Mouse (Mus musculus) layer of hippocampus, postnatal 14 days (tissue): Measurements from ENCODE around the gene Bmpr2. TPM values are rescaled to one million over a fixed set of nuclear protein-coding genes. Genes with fewer than 3 reads are reported as not detected.
"Not testable (repeated sequence)": the region's sequence is repeated elsewhere in the genome, so short reads cannot be mapped to it uniquely, and the experiment has no call there.

Experiments
- DNase-seq, 2 experiments: peaks; one replicate each; pipeline ENCODE4 v3.0.0; 2021 to 2022; ENCODE audit warnings: low spot score in 2 of 2, mixed read lengths in 1 of 2
- long read RNA-seq, 2 experiments: library from polyadenylated mRNA; stranded (forward); transcript quantifications; one replicate each; pipeline ENCODE4 v2.0.0; 2021
- total RNA-seq, 2 experiments: library from RNA; stranded (reverse); gene quantifications; 2 replicates each; pipeline ENCODE4 v1.2.3; 2021

Gene Bmpr2
- 100 to 1,000 TPM in 1 of 2 experiments, 10 to 100 TPM in 1; 94.2 to 102 TPM for total RNA-seq
- long read RNA-seq, experiment 1, partial matches to known transcripts = 0 of 1 reads
- long read RNA-seq, experiment 1, other reads (novel, unspliced or antisense) = 1 of 1 reads
- long read RNA-seq, experiment 2, full-length matches to known transcripts = 1 of 7 reads
- long read RNA-seq, experiment 2, partial matches to known transcripts = 0 of 7 reads
- long read RNA-seq, experiment 2, other reads (novel, unspliced or antisense) = 6 of 7 reads

GRCm38 (mm10) chr1:59763164-59763768 is at the start of gene Bmpr2:
Bmpr2 (plus strand) TSS chr1:59763400.
- peak; percentile 86 for DNase-seq

- DNase-seq = peak in 1 of 2 experiments; percentile 28
Measured at GRCm38 (mm10) chr1:59719900-59720299, 43.3 kb upstream of the Bmpr2 start.

- DNase-seq = peak; percentile 9 to 16
Measured at GRCm38 (mm10) chr1:59725661-59726060, 37.5 kb upstream of the Bmpr2 start.

- DNase-seq = no peak
Measured at GRCm38 (mm10) chr1:59730106-59730505, 33.1 kb upstream of the Bmpr2 start.

- no peak for DNase-seq
Measured at GRCm38 (mm10) chr1:59730737-59731136, 32.5 kb upstream of the Bmpr2 start.

- peak; percentile 9 to 20 for DNase-seq
Measured at GRCm38 (mm10) chr1:59734076-59734475, 29.1 kb upstream of the Bmpr2 start.

GRCm38 (mm10) chr1:59738768-59739414 is 24.3 kb upstream of the Bmpr2 start:
- no peak for DNase-seq

GRCm38 (mm10) chr1:59739577-59740354 is 23.4 kb upstream of the Bmpr2 start:
- no peak for DNase-seq

GRCm38 (mm10) chr1:59749047-59749446 is 14.2 kb upstream of the Bmpr2 start:
- DNase-seq = no peak

GRCm38 (mm10) chr1:59749724-59750123 is 13.5 kb upstream of the Bmpr2 start:
- not testable (repeated sequence) for DNase-seq

- no peak for DNase-seq
Measured at GRCm38 (mm10) chr1:59755298-59755697, 7.9 kb upstream of the Bmpr2 start.

GRCm38 (mm10) chr1:59758325-59758724 is 4.9 kb upstream of the Bmpr2 start:
- DNase-seq = no peak

GRCm38 (mm10) chr1:59762208-59762607 is 992 bp upstream of the Bmpr2 start:
- DNase-seq = peak in 1 of 2 experiments; percentile 19

- DNase-seq = peak in 1 of 2 experiments; percentile 61
Measured at GRCm38 (mm10) chr1:59762651-59763163, 493 bp upstream of the Bmpr2 start.

GRCm38 (mm10) chr1:59763781-59764251 is 616 bp downstream of the Bmpr2 start:
- peak; percentile 51 to 67 for DNase-seq

GRCm38 (mm10) chr1:59764407-59764971 is 1.3 kb downstream of the Bmpr2 start:
- peak; percentile 34 to 36 for DNase-seq

GRCm38 (mm10) chr1:59765279-59765678 is 2.1 kb downstream of the Bmpr2 start:
- no peak for DNase-seq

- DNase-seq = no peak
Measured at GRCm38 (mm10) chr1:59766626-59767025, 3.4 kb downstream of the Bmpr2 start.

GRCm38 (mm10) chr1:59771871-59772270 is 8.7 kb downstream of the Bmpr2 start:
- DNase-seq = no peak

GRCm38 (mm10) chr1:59781080-59781479 is 17.9 kb downstream of the Bmpr2 start:
- no peak for DNase-seq

GRCm38 (mm10) chr1:59788975-59789374 is 25.8 kb downstream of the Bmpr2 start:
- peak in 1 of 2 experiments; percentile 29 for DNase-seq
